ENCODE assay signal across 12 mouse cellular contexts in the genomic region with DNA sequence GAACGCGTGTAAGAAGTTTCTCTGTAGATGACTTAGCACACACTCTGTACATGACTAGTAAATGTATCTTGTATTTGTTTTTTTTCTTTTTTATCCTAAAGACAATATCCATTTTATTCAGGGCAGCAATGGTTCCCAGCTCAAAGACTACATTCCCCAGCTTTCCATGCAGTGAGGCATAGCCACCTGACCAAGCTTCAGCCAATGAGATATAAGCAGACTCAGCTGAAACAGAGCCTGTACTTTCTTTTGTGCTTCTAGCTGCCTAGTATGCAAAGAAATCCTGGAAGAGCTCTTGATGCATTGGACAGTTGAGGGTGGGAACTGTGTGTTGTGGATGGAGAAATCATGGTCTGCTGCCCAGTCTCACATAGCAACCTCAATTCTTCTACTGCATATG.
DNase-seq lines count a peak whose midpoint lies in the region; ATAC-seq lines count a peak whose summit lies in the region.
"Had no signal": no experiment of that assay in that cellular context is flagged by ENCODE, and none has a peak within 500 bp of the region (broad histone marks: within the 10 kb centered on the region; RNA-seq: fewer than 3 reads in every experiment).

No protein-coding gene starts in this region.

- H3K27me3 ChIP-seq in hindbrain, embryonic 15.5 days = no peaks in the 10 kb centered on the region

- ATAC-seq in hindbrain, embryonic 15.5 days (ENCODE audit: low FRiP score, low read depth) = peak; percentile 88
- no peak for ATAC-seq in activated CD4-positive, CD25-positive, alpha-beta regulatory T cell, adult 4 months
- ATAC-seq in megakaryocyte progenitor cell, adult 5-6 weeks (replicated peaks; ENCODE audit: poor library complexity) = no peak

- no peaks in the 10 kb centered on the region for H3K36me3 ChIP-seq in hindbrain, embryonic 15.5 days

- no peaks in the 10 kb centered on the region for H3K4me1 ChIP-seq in hindbrain, embryonic 15.5 days (replicated peaks)

- WGBS in hindbrain, embryonic 15.5 days = 100% methylated on average over 2 of the region's 2 CpGs

- DNase-seq in layer of hippocampus, adult 9-11 months = peak; percentile 24
- no peak for DNase-seq in layer of hippocampus, postnatal 36 days
- DNase-seq in right cerebral cortex, postnatal 10 days (ENCODE audit: low spot score in 2 of 2) = peak; percentile 51 to 81
- no peak for DNase-seq in right cerebral cortex, postnatal 25 days
- DNase-seq in telencephalon, adult 2 months (ENCODE audit: low read depth, low spot score) = peak; percentile 19
- DNase-seq: cerebellum, postnatal 25 days; heart, adult 18-20 months; kidney, postnatal 36 days had no signal

- H3K4me3 ChIP-seq in hindbrain, embryonic 15.5 days = no peak overlapping the region
- H3K4me3 ChIP-seq: erythroblast, embryonic 14.5 days had no signal

- H3K4me2 ChIP-seq in hindbrain, embryonic 15.5 days = no peak overlapping the region

- no peak overlapping the region for H3K27ac ChIP-seq in hindbrain, embryonic 15.5 days (replicated peaks)

- no peaks in the 10 kb centered on the region for H3K9me3 ChIP-seq in hindbrain, embryonic 15.5 days

- H3K9ac ChIP-seq in hindbrain, embryonic 15.5 days = no peak overlapping the region

Comparison
In these comparisons a context has a peak if more than half of its experiments do, and no peak if none do; other contexts are left out.
1. DNase-seq: peak in layer of hippocampus, adult 9-11 months (single experiment), right cerebral cortex, postnatal 10 days (2 of 2) and telencephalon, adult 2 months (single experiment); none in layer of hippocampus, postnatal 36 days (0 of 2) and right cerebral cortex, postnatal 25 days (single experiment).